Mouse (Mus musculus): ENCODE measurements at regions not wholly inside any gene's neighbourhood (a gene's known extent, or its start where the extent isn't known, plus 50 kb on each side); places are given as distances from the start of the nearest gene placed in this dataset.

GRCm38 (mm10) chr4:75466880-75467327 is 188.8 kb upstream of the Dmac1 start:
- ATAC-seq (ENCODE audit: poor library complexity, severe bottlenecking), result 0 out of 2 replicates have a peak, but pooled peaks have one; percentile 34

- ATAC-seq (ENCODE audit: poor library complexity, severe bottlenecking), result peak; percentile 64
Measured at GRCm38 (mm10) chr4:75463579-75463978, 185.5 kb upstream of the Dmac1 start.

GRCm38 (mm10) chr4:75449478-75449877 is 171.4 kb upstream of the Dmac1 start:
- no peak for ATAC-seq (ENCODE audit: poor library complexity, severe bottlenecking)

DNA sequence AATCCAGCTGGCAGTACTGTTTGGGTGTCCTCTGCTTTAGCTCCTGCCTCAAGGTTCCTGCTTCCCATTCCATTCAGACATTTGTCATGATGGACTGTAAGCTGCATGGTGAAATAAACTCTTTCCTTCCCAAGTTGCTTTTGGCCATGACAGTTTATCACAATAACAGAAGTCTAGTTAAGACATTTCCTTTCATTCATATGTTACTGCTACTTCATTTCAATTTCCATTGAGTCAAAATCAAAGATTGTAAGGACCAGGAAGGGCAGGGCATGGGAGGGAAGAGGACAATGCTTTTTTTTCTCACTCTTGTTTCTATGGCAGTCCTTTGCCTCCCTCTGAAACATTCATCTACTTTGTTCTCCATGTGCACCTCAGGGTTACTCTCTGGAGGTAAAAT is 145.2 kb upstream of the Dmac1 start:
- ATAC-seq (ENCODE audit: poor library complexity, severe bottlenecking), result no peak

GRCm38 (mm10) chr4:75400754-75401153 is 122.6 kb upstream of the Dmac1 start:
- ATAC-seq (ENCODE audit: poor library complexity, severe bottlenecking), result peak; percentile 27; the same call in 1 of the 2 replicates

- no peak for ATAC-seq (ENCODE audit: poor library complexity, severe bottlenecking)
Measured at GRCm38 (mm10) chr4:75394992-75395391, 116.9 kb upstream of the Dmac1 start.

GRCm38 (mm10) chr4:75394264-75394663 is 116.2 kb upstream of the Dmac1 start:
- peak; percentile 88 for ATAC-seq (ENCODE audit: poor library complexity, severe bottlenecking)

DNA sequence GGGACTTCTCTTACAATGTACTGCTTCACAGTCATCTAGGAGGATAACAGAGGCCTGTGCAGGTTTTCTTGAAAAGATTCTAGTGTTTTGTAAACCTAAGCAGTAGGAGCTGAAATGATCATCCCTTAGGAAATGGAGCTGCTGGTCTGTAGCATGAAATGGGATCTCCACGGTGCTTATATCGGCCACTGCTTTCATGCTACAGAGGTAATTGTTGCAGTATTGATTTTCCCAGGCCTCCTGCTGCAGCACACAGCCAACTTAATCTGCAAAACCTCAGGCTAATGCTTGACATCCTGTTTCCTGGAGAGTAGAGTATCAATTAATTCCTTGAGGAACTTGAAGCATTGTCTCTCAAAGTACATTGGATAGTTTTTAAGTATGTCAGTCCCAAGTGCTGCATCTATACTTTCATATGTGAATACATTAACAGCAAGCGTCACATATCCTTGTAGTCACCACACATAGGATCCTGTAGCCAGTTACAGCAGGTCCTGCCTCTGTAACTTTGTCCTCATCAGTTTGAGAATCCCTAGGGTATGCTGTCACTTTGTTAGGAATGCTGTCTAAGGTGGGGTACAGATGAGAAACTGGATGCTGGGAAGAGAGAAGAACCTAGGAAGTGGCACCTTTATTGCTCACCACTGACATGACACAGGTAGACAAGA is 108.3 kb upstream of the Dmac1 start:
- no peak for ATAC-seq (ENCODE audit: poor library complexity, severe bottlenecking)

DNA sequence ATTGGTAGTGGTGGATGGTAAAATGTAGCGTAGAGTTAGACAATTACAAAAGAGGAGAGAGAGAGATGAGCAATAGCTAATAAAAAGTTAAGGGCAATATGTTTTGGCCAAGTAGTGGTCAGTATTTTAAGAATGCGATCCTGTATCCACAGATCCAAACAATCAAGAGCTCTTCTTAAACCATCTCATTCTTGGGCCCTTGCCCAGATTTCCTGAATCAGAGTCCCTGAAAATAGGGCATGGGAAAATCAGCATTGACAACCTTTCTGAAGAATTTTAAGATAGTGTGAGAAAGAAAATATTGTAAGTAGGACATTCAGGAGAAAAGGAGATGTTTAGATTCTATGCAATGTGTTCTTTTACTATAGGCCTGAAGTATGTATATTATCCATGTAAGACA is 81.4 kb upstream of the Dmac1 start:
- no peak for ATAC-seq (ENCODE audit: poor library complexity, severe bottlenecking)

- ATAC-seq (ENCODE audit: poor library complexity, severe bottlenecking), result no peak
Measured at GRCm38 (mm10) chr4:75355621-75356020, 77.5 kb upstream of the Dmac1 start.

DNA sequence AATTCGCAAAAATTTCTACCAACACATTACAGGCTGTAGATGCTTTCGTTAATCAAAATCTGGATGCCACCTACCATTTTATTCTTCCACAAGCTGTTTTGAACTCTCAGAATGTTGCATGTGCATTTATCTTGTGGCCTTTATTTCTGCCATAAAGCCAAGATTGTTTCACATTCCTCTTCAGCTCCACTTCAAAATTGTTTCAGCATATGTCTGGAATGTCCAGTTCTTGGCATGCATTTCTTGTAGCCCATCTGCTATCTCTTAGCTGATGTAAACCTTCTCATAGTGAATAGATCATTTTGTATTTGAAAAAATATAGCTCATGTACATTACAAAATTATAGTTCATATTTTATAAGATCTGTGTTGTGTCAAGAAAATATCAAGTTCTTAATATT is 56.4 kb upstream of the Dmac1 start:
- no peak for ATAC-seq (ENCODE audit: poor library complexity, severe bottlenecking)

- ATAC-seq (ENCODE audit: poor library complexity, severe bottlenecking), result no peak
Measured at GRCm38 (mm10) chr4:75332791-75333190, 54.7 kb upstream of the Dmac1 start.

GRCm38 (mm10) chr4:75329511-75330171 is 51.5 kb upstream of the Dmac1 start:
- no peak for ATAC-seq (ENCODE audit: poor library complexity, severe bottlenecking)

All from megakaryocyte, adult 5-6 weeks (primary cell).